Mouse (Mus musculus) heart, embryonic 11.5 days (tissue): ENCODE data around the gene Gnl3. TPM values are rescaled to one million over a fixed set of nuclear protein-coding genes. Genes with fewer than 3 reads are reported as not detected.
A peak's percentile ranks its signal among the peaks of the same experiment; 100 is the strongest.

ENCODE experiments used
- ATAC-seq: fragments of 200-750 bp; cut with Nextera tagmentation; replicated peaks from 2 replicates; pipeline ENCODE4 v1.8.0; 2017; ENCODE audit warnings: moderate library complexity; ENCODE audit not compliant: insufficient number of reproducible peaks, low FRiP score, low TSS enrichment
- H3K27ac ChIP-seq: fragments of 300-500 bp; sonication (generic); 2 replicates; pipeline ENCODE4 v1.5.1; 2014; ENCODE audit warnings: mild to moderate bottlenecking, low read depth, low read length
- H3K27me3 ChIP-seq: fragments of 300-500 bp; sonication (generic); 2 replicates; pipeline ENCODE4 v1.6.1; 2014; ENCODE audit warnings: mild to moderate bottlenecking, low read length, mixed read lengths; ENCODE audit not compliant: control insufficient read depth, insufficient read depth
- H3K36me3 ChIP-seq: fragments of 300-500 bp; sonication (generic); 2 replicates; pipeline ENCODE4 v1.6.1; 2014; ENCODE audit warnings: mild to moderate bottlenecking, low read length, moderate library complexity, mixed read lengths; ENCODE audit not compliant: control insufficient read depth, insufficient read depth
- H3K4me1 ChIP-seq: fragments of 300-500 bp; sonication (generic); 2 replicates; pipeline ENCODE4 v1.6.1; 2014; ENCODE audit warnings: low read length; ENCODE audit not compliant: control insufficient read depth, insufficient read depth
- H3K4me2 ChIP-seq: fragments of 300-500 bp; sonication (generic); 2 replicates; pipeline ENCODE4 v1.6.1; 2014; ENCODE audit warnings: mild to moderate bottlenecking, moderate library complexity
- H3K4me3 ChIP-seq: fragments of 300-500 bp; sonication (generic); 2 replicates; pipeline ENCODE4 v1.5.1; 2014; ENCODE audit warnings: low read depth, low read length
- H3K9ac ChIP-seq: fragments of 300-500 bp; sonication (generic); 2 replicates; pipeline ENCODE4 v1.6.1; 2014; ENCODE audit warnings: mild to moderate bottlenecking, low read depth, low read length, moderate library complexity
- H3K9me3 ChIP-seq: fragments of 300-500 bp; sonication (generic); replicated peaks from 2 replicates; pipeline ENCODE4 v1.6.1; 2016; ENCODE audit warnings: low read length; ENCODE audit not compliant: control insufficient read depth
- WGBS: fragments of 180-500 bp; shearing (Covaris S2); extraction: QIAGEN DNeasy Blood & Tissue Kit; methylation state at CpG from one replicate; pipeline ENCODE4 v1.1.7; 2014; ENCODE audit not compliant: insufficient replicate concordance; 5-methylcytosine and 5-hydroxymethylcytosine counted together
- polyA plus RNA-seq: library from polyadenylated mRNA; unstranded; fragments of >200 nt; fragmentation: Nextera tagmentation; extraction: Ambion mirVana; gene quantifications from 2 replicates; pipeline ENCODE4 v1.2.1, GENCODE M21; 2014

Gene Gnl3
- polyA plus RNA-seq, 1 experiment from 2014 or later = 88.7 TPM

DNA sequence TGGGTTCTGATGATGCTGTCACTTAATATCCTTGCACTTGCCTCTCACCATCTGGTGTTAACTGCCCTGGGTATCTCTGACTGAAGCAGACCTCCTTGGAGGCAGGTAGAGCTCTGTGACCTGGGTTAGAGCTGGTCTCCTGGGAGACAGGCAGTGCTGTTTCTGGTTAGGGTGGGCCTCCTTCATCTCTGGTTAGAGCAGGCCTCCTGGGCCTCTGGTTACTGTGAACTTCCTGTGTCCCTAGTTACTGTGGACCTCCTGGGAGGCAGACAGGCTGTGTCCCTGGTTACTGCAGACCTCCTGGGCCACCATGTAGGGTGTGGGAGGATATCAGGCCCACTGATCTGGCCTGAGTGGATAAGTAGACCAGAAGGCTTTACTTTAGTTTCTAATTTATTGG lies 22.5 kb downstream of the Gnl3 start:
- no peaks in the 10 kb centered on the region for H3K9me3 ChIP-seq
- H3K9ac ChIP-seq = 0 out of 2 replicates have a peak overlapping the region, but pooled peaks have one; percentile 16
- H3K4me2 ChIP-seq = no peak overlapping the region
- no peak overlapping the region for H3K4me3 ChIP-seq
- H3K36me3 ChIP-seq = 0 out of 2 replicates have a peak, but pooled peaks cover 2% of the 10 kb centered on the region
- H3K27ac ChIP-seq = no peak overlapping the region
- 0 out of 2 replicates have a peak, but pooled peaks cover 6% of the 10 kb centered on the region for H3K4me1 ChIP-seq
- no peaks in the 10 kb centered on the region for H3K27me3 ChIP-seq
- no peak for ATAC-seq

DNA sequence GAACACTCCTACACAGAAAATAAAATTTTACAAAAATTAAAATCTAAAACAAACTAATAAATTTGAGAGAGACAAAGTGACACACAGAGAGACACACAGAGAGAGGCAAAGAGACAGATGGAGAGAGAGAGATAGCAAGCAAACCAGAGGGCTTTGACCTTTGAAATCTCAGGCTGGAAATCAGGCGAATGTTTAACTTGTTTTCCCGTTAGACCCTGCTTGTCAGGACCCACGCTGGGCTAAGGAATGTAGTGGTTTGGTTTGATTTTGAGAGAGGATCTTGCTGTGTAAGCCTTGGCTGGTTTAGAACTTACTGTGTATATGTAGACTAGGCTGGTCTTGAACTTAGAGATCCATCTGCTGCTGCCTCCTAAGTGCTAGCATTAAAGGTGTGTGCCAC lies 42.7 kb downstream of the Gnl3 start:
- Histone ChIP-seq H3K27ac (no peak overlapping the region), H3K4me2 (no peak overlapping the region), H3K27me3 (no peaks in the 10 kb centered on the region), H3K4me3 (no peak overlapping the region), H3K9me3 (no peaks in the 10 kb centered on the region), H3K9ac (no peak overlapping the region), H3K4me1 (no peaks in the 10 kb centered on the region), H3K36me3 (0 out of 2 replicates have a peak, but pooled peaks cover 2% of the 10 kb centered on the region)
- 77% methylated on average over 3 of the region's 3 CpGs for WGBS
- ATAC-seq = no peak

DNA sequence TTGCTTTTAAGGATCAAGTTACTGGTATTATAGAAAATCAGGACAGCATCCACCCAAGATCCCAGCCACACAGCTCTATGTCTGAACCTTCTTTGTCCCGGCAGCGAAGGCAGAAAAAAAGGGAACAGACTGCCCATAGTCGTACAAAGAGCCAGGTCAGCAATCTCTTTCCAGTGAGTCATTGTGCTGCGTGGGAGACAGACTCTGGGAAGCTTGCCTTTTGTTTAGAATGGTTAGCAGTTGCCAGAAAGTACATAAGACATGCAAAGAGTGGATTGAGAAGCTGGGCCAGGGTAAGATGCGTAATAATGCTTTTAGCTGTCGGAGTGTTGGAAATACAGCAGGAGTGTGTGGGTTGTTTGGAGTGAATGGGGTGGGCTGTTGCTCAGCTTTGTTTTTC lies 44.7 kb downstream of the Gnl3 start:
- ATAC-seq = no peak
- Histone ChIP-seq H3K4me1 (no peaks in the 10 kb centered on the region), H3K9me3 (no peaks in the 10 kb centered on the region), H3K36me3 (no peaks in the 10 kb centered on the region), H3K4me3 (no peak overlapping the region), H3K4me2 (no peak overlapping the region), H3K9ac (no peak overlapping the region), H3K27me3 (no peaks in the 10 kb centered on the region), H3K27ac (no peak overlapping the region)
- 69% methylated on average over 6 of the region's 6 CpGs for WGBS

Other genes with a start within 250 kb of the Gnl3 start
- 16.0 and 18.2 TPM in 2 replicates for gene Tmem110, start 193.6 kb downstream of the Gnl3 start, polyA plus RNA-seq
- gene Mustn1, start 140.0 kb downstream of the Gnl3 start, polyA plus RNA-seq = 1.8 and 2.0 TPM in 2 replicates
- gene Itih4, start 132.7 kb downstream of the Gnl3 start, polyA plus RNA-seq = not detected in 2 replicates
- 1.4 and 1.7 TPM in 2 replicates for gene Itih3, start 95.4 kb downstream of the Gnl3 start, polyA plus RNA-seq
- gene Itih1, start 75.9 kb downstream of the Gnl3 start, polyA plus RNA-seq = 0.11 TPM in 1 of 2 replicates, not detected in the other
- 4.4 and 5.1 TPM in 2 replicates for gene Nek4, start 67.8 kb downstream of the Gnl3 start, polyA plus RNA-seq
- 49.4 and 55.1 TPM in 2 replicates for gene Glt8d1, start 17.8 kb downstream of the Gnl3 start, polyA plus RNA-seq
- 319 and 321 TPM in 2 replicates for gene Spcs1, start 17.5 kb downstream of the Gnl3 start, polyA plus RNA-seq
- gene Pbrm1, start within 50 bp of the Gnl3 start, polyA plus RNA-seq = 80.6 and 93.6 TPM in 2 replicates
- gene Smim4, start 109.8 kb upstream of the Gnl3 start, polyA plus RNA-seq = 64.5 and 70.0 TPM in 2 replicates
- gene Nt5dc2, start 111.9 kb upstream of the Gnl3 start, polyA plus RNA-seq = 342 and 344 TPM in 2 replicates
- 35.9 and 40.4 TPM in 2 replicates for gene Stab1, start 149.5 kb upstream of the Gnl3 start, polyA plus RNA-seq
- 3,123 and 3,177 TPM in 2 replicates for gene Tnnc1, start 189.2 kb upstream of the Gnl3 start, polyA plus RNA-seq
- 286 and 325 TPM in 2 replicates for gene Nisch, start 197.8 kb upstream of the Gnl3 start, polyA plus RNA-seq
- gene Sema3g, start 198.7 kb upstream of the Gnl3 start, polyA plus RNA-seq = 0.03 and 0.08 TPM in 2 replicates
- gene Phf7, start 232.2 kb upstream of the Gnl3 start, polyA plus RNA-seq = 7.4 and 8.7 TPM in 2 replicates
- gene Bap1, start 232.3 kb upstream of the Gnl3 start, polyA plus RNA-seq = 52.5 and 57.8 TPM in 2 replicates